ENCODE assay signal across 27 mouse cellular contexts in genomic region chr5:90591936-90592335, GRCm38 (mm10). TPM values are rescaled to one million over a fixed set of nuclear protein-coding genes. Genes with fewer than 3 reads are reported as not detected.
"Had no signal": no experiment of that assay in that cellular context is flagged by ENCODE, and none has a peak within 500 bp of the region (broad histone marks: within the 10 kb centered on the region; RNA-seq: fewer than 3 reads in every experiment).

No protein-coding gene starts in this region.

- H3K27me3 ChIP-seq: liver, embryonic 15.5 days; lung, embryonic 15.5 days; megakaryocyte, embryonic 14.5 days; midbrain, embryonic 15.5 days; neural tube, embryonic 12.5 days had no signal

- H3K4me3 ChIP-seq: liver, embryonic 15.5 days; lung, embryonic 15.5 days; megakaryocyte, embryonic 14.5 days; midbrain, embryonic 13.5 days; midbrain, embryonic 15.5 days; neural tube, embryonic 12.5 days had no signal

- H3K9ac ChIP-seq: liver, embryonic 15.5 days; liver, postnatal 0 days; lung, embryonic 15.5 days; midbrain, embryonic 13.5 days; midbrain, embryonic 15.5 days; neural tube, embryonic 12.5 days had no signal

- H3K4me1 ChIP-seq: midbrain, embryonic 15.5 days; neural tube, embryonic 12.5 days had no signal

- H3K27ac ChIP-seq: liver, embryonic 15.5 days; lung, embryonic 15.5 days; macrophage; midbrain, embryonic 13.5 days; midbrain, embryonic 15.5 days; neural tube, embryonic 12.5 days had no signal

- DNase-seq: liver, postnatal 0 days; lung, postnatal 14 days; lung, postnatal 36 days; retina, postnatal 1 day; right cerebral cortex, adult 18-20 months; right cerebral cortex, postnatal 25 days; right cerebral cortex, postnatal 4 days; spleen, adult 18-20 months; thymus, adult 18-20 months; thymus, postnatal 14 days; thymus, postnatal 36 days had no signal

- ATAC-seq: liver, postnatal 0 days; lung, postnatal 0 days; midbrain, embryonic 13.5 days; midbrain, embryonic 15.5 days had no signal

- H3K9me3 ChIP-seq: liver, embryonic 15.5 days; lung, embryonic 15.5 days; megakaryocyte, embryonic 14.5 days; midbrain, embryonic 13.5 days; midbrain, embryonic 15.5 days; neural tube, embryonic 12.5 days had no signal

- H3K36me3 ChIP-seq: liver, embryonic 15.5 days; lung, embryonic 15.5 days; midbrain, embryonic 13.5 days; midbrain, embryonic 15.5 days; neural tube, embryonic 12.5 days had no signal

RNA-seq across cellular contexts. Expression of gene 5830473C10Rik, which starts 31.0 kb away (rescaled TPM):
- total RNA-seq: megakaryocyte progenitor cell, adult 5-6 weeks; midbrain, postnatal 0 days; monocyte, adult 5-6 weeks had no signal
- polyA plus RNA-seq: lung, postnatal 0 days; macrophage; midbrain, embryonic 11.5 days; midbrain, embryonic 13.5 days; neural tube, embryonic 12.5 days; neural tube, embryonic 14.5 days; small intestine, adult 2 months; thymus, postnatal 0 days; urinary bladder, adult 2 months had no signal

RNA-seq across cellular contexts. Expression of gene Rassf6, which starts 48.5 kb away (rescaled TPM):
- polyA plus RNA-seq: macrophage had no signal
